Mouse (Mus musculus) hindbrain, postnatal 0 days (tissue): ENCODE data around the gene Sugp2. TPM values are rescaled to one million over a fixed set of nuclear protein-coding genes. Genes with fewer than 3 reads are reported as not detected.

ENCODE experiments used
- ATAC-seq: fragments of 200-750 bp; cut with Nextera tagmentation; 2 replicates; pipeline ENCODE4 v1.8.0; 2017; ENCODE audit warnings: mild to moderate bottlenecking, moderate TSS enrichment, moderate library complexity
- DNase-seq: peaks from one replicate; pipeline ENCODE4 v3.0.0-alpha.2; 2015; ENCODE audit warnings: low spot score
- H3K27ac ChIP-seq: fragments of 300-500 bp; sonication (generic); 2 replicates; pipeline ENCODE4 v1.5.1; 2014; ENCODE audit warnings: mild to moderate bottlenecking
- H3K27me3 ChIP-seq: fragments of 300-500 bp; sonication (generic); 2 replicates; pipeline ENCODE4 v1.6.1; 2014; ENCODE audit warnings: low read length, mixed read lengths; ENCODE audit not compliant: insufficient read depth
- H3K36me3 ChIP-seq: fragments of 300-500 bp; sonication (generic); 2 replicates; pipeline ENCODE4 v1.6.1; 2014; ENCODE audit warnings: low read length, mixed read lengths; ENCODE audit not compliant: insufficient read depth
- H3K4me1 ChIP-seq: fragments of 300-500 bp; sonication (generic); 2 replicates; pipeline ENCODE4 v1.6.1; 2014; ENCODE audit warnings: antibody characterized with exemption, low read length, mixed read lengths; ENCODE audit not compliant: insufficient read depth
- H3K4me2 ChIP-seq: fragments of 300-500 bp; sonication (generic); 2 replicates; pipeline ENCODE4 v1.6.1; 2014; ENCODE audit warnings: low read depth, mild to moderate bottlenecking, low read length, moderate library complexity, mixed read lengths
- H3K4me3 ChIP-seq: fragments of 300-500 bp; sonication (generic); 2 replicates; pipeline ENCODE4 v1.5.1; 2014; ENCODE audit warnings: low read length
- H3K9ac ChIP-seq: fragments of 300-500 bp; sonication (generic); replicated peaks from 2 replicates; pipeline ENCODE4 v1.6.1; 2014; ENCODE audit warnings: mild to moderate bottlenecking, low read length, moderate library complexity, mixed read lengths
- H3K9me3 ChIP-seq: fragments of 300-500 bp; sonication (generic); 2 replicates; pipeline ENCODE4 v1.6.1; 2016; ENCODE audit warnings: low read length, mixed read lengths
- CTCF ChIP-seq: IDR thresholded peaks from 2 replicates; pipeline ENCODE4 v1.5.1; 2016; ENCODE audit warnings: antibody characterized with exemption, control low read depth, low read depth
- WGBS: fragments of 180-500 bp; shearing (Covaris S2); extraction: QIAGEN DNeasy Blood & Tissue Kit; methylation state at CpG from one replicate; pipeline ENCODE4 v1.1.7; 2014; 5-methylcytosine and 5-hydroxymethylcytosine counted together
- polyA plus RNA-seq: library from polyadenylated mRNA; unstranded; fragments of >200 nt; fragmentation: Nextera tagmentation; extraction: Ambion mirVana; gene quantifications from 2 replicates; pipeline ENCODE4 v1.2.1, GENCODE M21; 2015
- total RNA-seq: library from RNA; depleted of rRNA; stranded (reverse); fragments of >200 nt; gene quantifications from 2 replicates; pipeline ENCODE4 v1.2.3, GENCODE M21; 2014

Sugp2 gene
- total and polyA plus RNA-seq, 2 experiments from 2014 or later: 61.4 to 123 TPM

GRCm38 (mm10) chr8:70302358-70302890 is 68.4 kb downstream of the Sugp2 start, which contains the start of the genes Ddx49 and Cope:
Ddx49 (minus strand) TSS chr8:70302489.
Cope (plus strand) TSS chr8:70302518.
- WGBS: under 1% methylated on average over 40 of the region's 40 CpGs
- H3K27me3 ChIP-seq: no peaks in the 10 kb centered on the region
- H3K4me2 ChIP-seq: peak within 1 kb of the TSS; percentile 91
- peak within 1 kb of the TSS; percentile 71 for H3K9ac ChIP-seq
- H3K9me3 ChIP-seq: no peaks in the 10 kb centered on the region
- peaks cover 29% of the 10 kb centered on the region for H3K36me3 ChIP-seq
- TF ChIP-seq CTCF: no peak
- peak within 1 kb of the TSS; percentile 62 for H3K4me3 ChIP-seq
- DNase-seq (peak; percentile 96), ATAC-seq (peak; percentile 93)
- peak within 1 kb of the TSS; percentile 49 for H3K27ac ChIP-seq
- H3K4me1 ChIP-seq: peaks cover 10% of the 10 kb centered on the region; the same call in 1 of the 2 replicates

DNA sequence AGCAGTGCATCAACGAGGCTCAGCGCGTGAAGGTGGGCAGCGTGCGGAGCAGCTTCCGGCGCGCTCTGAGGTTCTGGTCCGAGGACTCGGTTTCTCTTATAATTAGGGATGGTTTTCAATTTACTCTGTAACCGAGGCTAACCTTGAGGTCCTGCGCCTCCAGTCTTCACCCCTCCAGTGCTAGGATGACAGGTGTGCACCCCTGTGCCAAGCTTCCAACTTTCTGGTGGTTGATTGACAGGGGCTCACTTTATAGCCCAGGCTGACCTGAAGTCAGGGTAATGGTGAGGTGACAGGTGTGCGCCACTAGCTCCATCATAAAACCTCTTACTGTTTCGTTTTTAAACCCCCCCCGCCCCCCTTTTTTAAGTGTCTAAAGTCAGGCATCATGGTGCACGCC is 68.9 kb downstream of the Sugp2 start:
- Histone ChIP-seq H3K27ac (peak overlapping the region; percentile 49), H3K27me3 (no peaks in the 10 kb centered on the region), H3K4me3 (peak overlapping the region; percentile 62), H3K9me3 (no peaks in the 10 kb centered on the region), H3K9ac (peak overlapping the region; percentile 71), H3K36me3 (peaks cover 24% of the 10 kb centered on the region), H3K4me1 (peaks cover 10% of the 10 kb centered on the region; the same call in 1 of the 2 replicates), H3K4me2 (peak overlapping the region; percentile 91)
- 4% methylated on average over 16 of the region's 16 CpGs for WGBS
- DNase-seq: no peak
- ATAC-seq: peak; percentile 39
- no peak for TF ChIP-seq CTCF

- Histone ChIP-seq H3K4me3 (no peak overlapping the region), H3K4me1 (no peaks in the 10 kb centered on the region), H3K27me3 (no peaks in the 10 kb centered on the region), H3K9ac (no peak overlapping the region), H3K4me2 (no peak overlapping the region), H3K9me3 (no peaks in the 10 kb centered on the region), H3K36me3 (peaks cover 55% of the 10 kb centered on the region), H3K27ac (no peak overlapping the region)
- TF ChIP-seq CTCF: peak; percentile 71
- no peak for ATAC-seq
- peak; percentile 58 for DNase-seq
- WGBS: 29% methylated on average over 2 of the region's 2 CpGs
Observed at GRCm38 (mm10) chr8:70309311-70309710, 75.3 kb downstream of the Sugp2 start.

DNA sequence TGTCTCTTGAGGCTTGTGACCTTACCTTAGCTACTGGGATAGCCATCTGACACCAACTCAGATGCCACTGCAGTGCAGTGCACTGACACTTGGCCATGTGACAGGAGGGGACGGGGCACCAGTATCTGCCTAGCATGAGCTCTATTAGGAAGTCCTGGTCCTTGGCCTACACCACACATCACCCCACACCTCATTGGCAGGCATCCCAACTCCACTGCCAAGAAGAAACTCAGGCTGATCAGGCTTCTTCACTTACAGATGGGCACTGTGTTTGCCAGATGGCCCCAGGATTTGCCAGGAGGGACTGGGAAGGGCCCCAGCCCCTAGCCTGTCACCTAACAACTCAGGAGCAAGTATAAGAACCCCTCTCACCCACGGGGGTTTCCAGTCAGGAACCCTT is 79.4 kb downstream of the Sugp2 start:
- no peak overlapping the region for H3K9ac ChIP-seq
- H3K4me3 ChIP-seq: no peak overlapping the region
- H3K9me3 ChIP-seq: no peaks in the 10 kb centered on the region
- DNase-seq (peak; percentile 43), ATAC-seq (no peak)
- TF ChIP-seq CTCF: no peak
- 60% methylated on average over 2 of the region's 2 CpGs for WGBS
- peaks cover 25% of the 10 kb centered on the region for H3K4me1 ChIP-seq
- no peaks in the 10 kb centered on the region for H3K27me3 ChIP-seq
- H3K27ac ChIP-seq: no peak overlapping the region
- H3K4me2 ChIP-seq: no peak overlapping the region
- peaks cover 36% of the 10 kb centered on the region; the same call in 1 of the 2 replicates for H3K36me3 ChIP-seq

GRCm38 (mm10) chr8:70315624-70316510 is 81.8 kb downstream of the Sugp2 start, which contains the start of gene Cers1:
Cers1 (plus strand) TSS chr8:70315775.
- DNase-seq: peak; percentile 90
- Histone ChIP-seq H3K4me2 (peak within 1 kb of the TSS; percentile 82), H3K9ac (peak within 1 kb of the TSS; percentile 92), H3K4me3 (peak within 1 kb of the TSS; percentile 69), H3K27ac (peak within 1 kb of the TSS; percentile 97), H3K4me1 (peaks cover 25% of the 10 kb centered on the region), H3K9me3 (no peaks in the 10 kb centered on the region), H3K27me3 (no peaks in the 10 kb centered on the region), H3K36me3 (peaks cover 28% of the 10 kb centered on the region; the same call in 1 of the 2 replicates)
- no peak for TF ChIP-seq CTCF
- WGBS: under 1% methylated on average over 65 of the region's 66 CpGs
- ATAC-seq: peak; percentile 66

DNA sequence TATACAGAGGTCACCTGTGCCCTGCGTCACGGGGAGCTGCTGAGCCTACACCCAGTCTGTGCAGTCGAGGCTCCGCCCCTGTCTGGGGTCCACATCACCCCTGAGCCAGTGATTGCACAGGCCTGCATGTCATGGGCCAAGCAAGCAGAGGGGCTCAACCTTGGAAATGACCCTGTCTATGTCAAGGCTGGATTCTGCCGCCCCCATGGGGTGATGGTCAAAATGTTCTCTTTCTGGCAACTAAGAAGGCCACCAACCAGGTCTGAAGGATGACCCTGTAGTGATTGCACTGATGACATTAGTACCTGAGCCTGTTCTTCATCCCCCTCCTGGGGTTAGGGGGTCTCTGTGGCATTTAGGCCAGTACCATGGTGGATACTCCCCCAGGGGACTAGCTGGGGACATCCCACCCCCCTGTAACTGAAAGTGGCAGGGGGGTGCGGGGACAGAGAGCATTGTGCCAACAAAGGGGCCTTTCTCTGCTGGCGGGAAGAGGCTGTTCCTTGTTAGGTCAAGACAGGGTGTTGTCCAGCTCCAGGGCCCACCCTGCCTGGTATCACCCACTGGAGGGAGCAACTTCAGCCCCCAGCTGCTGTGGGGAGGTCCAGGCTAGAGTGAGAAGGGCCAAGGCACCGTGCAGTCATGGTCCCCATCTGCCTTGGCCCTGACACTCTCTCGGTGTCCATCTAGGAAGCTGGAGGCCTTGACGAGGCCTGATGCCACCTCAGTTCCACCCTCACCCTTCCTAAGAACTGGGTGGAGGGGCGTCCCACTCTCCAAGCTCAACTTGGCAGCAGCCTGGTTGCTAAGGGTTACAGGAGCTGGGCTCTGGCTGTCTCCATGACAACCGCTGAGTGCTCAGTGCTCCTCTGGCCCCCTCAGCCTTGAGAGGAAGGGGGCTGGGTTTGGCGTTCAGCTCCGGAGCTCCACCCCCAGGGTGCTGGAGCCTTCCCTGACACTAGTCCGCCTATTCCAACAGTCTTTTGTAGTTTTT is 82.8 kb downstream of the Sugp2 start:
- Histone ChIP-seq H3K4me3 (peak overlapping the region; percentile 69), H3K9ac (peak overlapping the region; percentile 92), H3K36me3 (peaks cover 19% of the 10 kb centered on the region; the same call in 1 of the 2 replicates), H3K27me3 (no peaks in the 10 kb centered on the region), H3K27ac (peak overlapping the region; percentile 97), H3K9me3 (no peaks in the 10 kb centered on the region), H3K4me2 (peak overlapping the region; percentile 82), H3K4me1 (peaks cover 25% of the 10 kb centered on the region)
- TF ChIP-seq CTCF: 0 out of 2 replicates have a peak, but pooled peaks have one; percentile 6
- ATAC-seq (peak; percentile 87), DNase-seq (peak; percentile 98)
- WGBS: 6% methylated on average over 15 of the region's 15 CpGs
